Mouse (Mus musculus) lung, adult 18-20 months (tissue): ENCODE measurements around the gene Fam227a.

Experiments used
- DNase-seq, 2 experiments: peaks; one replicate each; pipeline ENCODE4 v3.0.0; 2022; ENCODE audit warnings: mixed read lengths in 2 of 2

Fam227a gene

DNA sequence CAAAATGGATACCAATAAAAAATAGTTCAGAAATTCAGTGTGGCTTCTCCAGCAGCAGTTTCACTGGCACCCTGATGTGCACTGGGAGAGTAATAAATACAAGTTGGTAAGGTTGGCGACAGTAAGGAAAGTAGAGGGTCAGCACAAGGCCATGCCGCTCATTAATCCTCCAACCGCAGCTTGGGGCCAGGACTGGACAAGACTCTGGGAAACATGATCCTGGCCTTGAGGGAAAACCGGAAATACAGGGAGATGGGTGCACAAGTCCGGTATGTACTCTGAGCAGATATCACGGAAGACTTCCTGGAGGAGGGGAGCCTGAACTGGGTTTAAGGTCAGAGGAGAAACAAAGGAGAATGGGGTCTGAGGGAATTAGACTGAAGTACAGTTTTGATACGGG, 43.3 kb downstream of the Fam227a start:
- no peak for DNase-seq

DNA sequence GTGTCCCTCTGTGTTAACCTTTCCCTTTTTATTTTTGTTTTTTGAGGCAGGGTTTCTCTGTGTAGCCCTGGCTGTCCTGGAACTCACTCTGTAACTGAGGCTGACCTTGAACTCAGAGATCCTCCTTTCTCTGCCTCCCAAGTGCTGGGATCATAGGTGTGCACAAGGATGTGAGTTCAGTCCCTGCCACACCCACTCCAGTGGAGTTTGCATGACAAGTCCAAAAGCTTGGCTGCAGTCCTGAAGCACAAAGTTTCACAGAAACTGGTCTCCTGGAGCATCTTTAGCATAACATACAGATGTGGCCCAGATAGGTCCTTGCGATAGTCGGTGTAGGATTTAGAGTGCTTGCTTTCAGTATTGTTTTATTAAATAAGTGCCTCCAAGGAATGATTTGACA, 49.5 kb downstream of the Fam227a start:
- no peak for DNase-seq

DNA sequence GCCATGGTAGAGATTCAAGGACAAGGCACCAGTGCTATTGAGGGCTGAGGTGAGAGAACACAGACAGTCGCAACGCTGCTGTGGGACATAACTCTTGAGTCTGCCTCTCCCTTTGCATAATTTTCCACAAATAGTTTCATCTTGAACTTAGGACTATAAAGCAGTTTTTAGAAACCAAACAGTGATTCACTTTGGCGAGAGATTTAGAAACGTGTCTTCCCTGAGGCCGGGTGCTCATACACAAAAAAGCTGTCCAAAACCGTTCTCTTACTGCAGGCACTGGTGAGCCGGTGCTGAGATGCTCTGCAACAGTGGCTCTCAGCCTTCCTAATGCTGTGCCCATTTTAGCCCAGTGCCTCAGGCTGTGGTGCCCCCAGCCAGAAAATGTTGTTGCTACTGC, 50.5 kb downstream of the Fam227a start:
- DNase-seq, result no peak

DNA sequence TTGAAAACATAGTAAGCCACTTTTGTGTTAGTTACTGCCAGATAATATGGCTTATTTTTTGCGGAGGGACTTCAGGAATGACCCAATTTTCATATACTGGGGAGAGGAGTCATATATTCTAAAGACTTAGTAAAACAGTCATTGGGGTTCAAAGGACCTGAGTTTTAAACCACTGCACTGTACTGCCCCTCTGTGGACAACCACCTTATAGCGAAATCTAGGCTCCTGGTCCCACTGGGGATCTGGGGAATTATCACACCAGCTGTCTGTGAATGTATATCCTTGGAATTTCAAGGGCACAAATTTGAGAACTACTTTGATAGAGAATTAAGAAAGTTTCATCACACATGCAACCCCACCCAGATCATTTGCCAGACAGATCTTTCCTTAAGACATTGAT, 51.0 kb downstream of the Fam227a start:
- no peak for DNase-seq

DNA sequence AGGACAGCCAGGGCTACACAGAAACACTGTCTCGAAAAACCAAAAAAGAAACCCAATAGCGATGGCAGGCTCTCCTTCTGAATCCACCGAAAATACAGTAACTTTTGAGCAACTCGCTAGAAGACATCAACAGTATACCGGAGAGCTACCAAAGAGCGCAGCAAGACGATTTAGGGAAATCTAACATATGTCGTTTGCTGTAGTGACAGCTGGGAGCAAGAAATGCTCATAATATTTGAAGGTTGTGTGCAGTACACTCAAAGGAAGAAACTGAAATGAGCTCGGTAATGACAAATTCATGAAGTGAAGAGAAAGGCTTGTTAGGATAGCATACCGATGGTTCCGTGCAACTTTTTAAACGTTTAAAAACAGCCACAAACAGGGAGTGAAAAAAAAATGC, 52.6 kb downstream of the Fam227a start:
- DNase-seq, result no peak

DNA sequence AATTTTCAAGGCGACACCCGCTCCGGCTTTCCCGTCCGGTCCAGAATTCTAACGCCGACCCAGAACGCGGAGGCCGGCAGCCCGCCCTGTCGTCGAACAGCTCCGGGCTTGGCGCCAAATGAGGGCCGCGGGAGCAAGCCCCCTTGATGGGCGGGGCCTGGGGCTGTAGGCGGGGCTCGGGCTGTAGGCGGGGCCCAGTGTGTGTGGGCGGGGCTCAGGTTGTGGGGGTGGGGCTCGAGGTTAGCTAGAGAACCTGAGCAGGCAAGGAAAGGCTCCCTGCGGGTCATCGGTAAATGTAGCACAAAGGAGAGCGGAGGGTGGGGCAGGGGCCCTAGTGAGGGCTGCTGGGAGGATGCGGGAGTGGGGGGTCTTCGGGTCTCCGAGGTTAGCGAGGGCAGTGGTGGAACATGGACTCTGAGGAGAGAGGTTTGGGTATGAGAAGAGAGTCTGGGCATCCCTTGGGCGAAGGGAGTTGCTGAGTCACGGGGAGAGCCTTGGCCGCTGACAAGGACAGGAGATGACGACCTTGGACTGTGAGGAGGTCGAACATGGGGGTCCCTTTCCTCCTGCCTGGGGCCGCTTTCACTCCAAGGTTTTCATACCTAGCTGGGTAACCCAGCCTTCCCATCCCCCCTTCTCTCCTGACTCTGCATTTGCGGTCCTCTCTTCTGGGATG, 53.6 kb downstream of the Fam227a start, which contains the start of gene Dmc1:
Dmc1 (minus strand) TSS at position 120 of the 676 bp plus-strand sequence.
- peak; percentile 13 to 26 for DNase-seq

DNA sequence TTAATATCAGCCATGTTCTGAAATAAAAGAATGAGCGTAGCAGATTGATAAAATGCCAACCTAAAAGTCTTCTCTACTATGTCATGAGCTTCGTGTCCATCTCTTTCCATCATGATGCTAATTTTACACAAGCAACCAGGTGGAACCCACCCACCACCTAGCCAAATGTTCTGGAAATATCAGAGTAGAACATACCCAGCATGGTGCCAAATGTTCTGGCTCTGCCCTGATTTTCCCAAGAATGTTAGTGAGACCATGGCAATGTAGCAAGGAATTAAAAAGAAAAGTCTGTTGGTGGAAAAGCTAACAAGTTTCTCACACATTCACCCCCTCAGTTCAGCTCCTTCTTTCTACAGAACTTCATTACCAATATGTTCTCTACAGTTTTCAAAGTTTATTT, 58.6 kb downstream of the Fam227a start:
- no peak for DNase-seq

DNA sequence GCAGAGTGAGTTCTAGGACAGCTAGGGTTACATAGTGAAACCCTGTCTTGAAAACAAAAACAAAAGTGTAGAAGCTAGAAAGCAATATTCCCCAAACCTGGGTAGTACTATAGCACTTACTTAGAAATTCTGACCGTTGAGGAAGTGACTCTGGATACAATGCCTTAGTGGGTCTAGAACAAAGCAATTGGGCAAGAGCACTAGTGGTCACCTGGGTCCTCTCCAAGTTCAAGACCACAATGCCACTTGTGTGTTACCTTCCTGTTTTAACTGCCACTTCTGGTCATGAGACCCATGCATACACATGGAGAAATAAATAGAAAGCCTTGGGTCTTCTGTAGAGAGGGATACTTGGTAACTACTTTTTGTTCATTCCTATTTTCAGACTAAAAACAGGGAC, 60.0 kb downstream of the Fam227a start:
- no peak for DNase-seq

DNA sequence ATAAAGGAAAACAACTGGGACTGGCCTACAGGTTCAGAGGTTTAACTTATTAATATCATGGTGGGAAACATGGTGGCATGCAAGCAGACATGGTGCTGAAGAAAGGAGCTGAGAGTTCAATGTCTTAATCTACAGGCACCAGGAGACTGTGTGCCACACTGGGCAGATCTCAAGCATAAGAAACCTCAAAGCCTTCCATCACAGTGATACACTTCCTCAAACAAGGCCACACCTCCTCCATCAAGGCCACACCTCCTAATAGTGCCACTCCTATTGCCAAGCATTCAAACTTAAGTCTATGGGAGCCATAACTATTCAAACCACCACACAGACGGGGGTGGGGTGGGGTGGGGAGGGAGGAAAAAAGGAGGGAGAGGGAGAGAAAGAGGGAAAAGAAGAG, 77.2 kb downstream of the Fam227a start:
- no peak for DNase-seq

DNA sequence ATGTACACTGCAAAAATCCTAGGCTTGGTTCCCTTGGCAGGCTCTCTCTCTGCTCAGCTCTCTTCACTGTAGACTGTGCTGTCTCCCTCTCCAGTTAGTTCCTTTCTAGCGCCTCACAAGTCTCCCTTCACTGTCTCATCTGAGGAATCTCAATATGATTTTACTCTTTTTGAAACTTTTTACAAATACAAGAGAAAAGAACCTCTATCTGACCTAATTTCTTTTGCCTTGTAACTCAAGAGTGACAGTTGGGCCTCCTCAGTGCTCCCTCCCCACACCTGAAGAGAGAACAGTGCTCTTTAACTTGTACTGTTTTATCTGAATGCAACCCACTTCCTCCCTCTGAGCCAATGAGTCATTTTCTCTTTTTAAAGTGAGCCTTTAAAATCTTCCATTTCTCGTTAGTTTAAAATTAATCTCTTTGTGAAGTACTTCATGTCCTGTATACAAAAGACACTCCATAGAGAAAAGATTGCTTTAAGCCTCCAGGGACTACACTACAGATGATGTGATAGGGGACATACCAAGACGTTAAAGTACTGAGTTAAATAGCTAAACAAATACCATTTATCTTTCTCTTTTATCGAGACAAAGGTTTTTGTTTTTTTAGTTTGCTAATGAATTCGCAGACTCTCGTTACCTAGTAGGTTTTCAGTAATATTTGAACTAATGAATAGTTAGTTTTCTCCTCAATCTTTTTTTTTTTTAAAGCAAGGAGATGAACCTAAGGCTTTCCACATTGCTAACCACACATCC, 80.9 kb downstream of the Fam227a start:
- DNase-seq, result no peak

DNA sequence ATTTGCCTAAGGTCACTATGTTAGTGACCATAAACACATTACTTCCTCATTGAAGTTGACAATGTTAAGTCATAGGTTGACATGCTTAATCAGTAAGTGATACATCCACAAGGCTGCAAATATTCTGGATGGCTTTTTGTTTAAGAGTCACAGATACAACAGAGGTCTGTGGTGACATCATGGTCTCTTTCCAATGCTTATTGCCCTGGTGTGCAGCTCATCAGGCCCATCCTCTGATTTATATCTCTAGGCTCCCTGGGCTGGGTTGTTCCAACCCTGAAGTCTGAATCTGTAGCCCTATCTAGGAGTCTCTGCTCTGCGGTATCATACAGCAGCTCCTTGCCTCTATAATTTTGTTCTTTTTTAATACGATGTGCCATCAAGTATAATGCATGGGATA, 81.8 kb downstream of the Fam227a start:
- DNase-seq, result no peak

DNA sequence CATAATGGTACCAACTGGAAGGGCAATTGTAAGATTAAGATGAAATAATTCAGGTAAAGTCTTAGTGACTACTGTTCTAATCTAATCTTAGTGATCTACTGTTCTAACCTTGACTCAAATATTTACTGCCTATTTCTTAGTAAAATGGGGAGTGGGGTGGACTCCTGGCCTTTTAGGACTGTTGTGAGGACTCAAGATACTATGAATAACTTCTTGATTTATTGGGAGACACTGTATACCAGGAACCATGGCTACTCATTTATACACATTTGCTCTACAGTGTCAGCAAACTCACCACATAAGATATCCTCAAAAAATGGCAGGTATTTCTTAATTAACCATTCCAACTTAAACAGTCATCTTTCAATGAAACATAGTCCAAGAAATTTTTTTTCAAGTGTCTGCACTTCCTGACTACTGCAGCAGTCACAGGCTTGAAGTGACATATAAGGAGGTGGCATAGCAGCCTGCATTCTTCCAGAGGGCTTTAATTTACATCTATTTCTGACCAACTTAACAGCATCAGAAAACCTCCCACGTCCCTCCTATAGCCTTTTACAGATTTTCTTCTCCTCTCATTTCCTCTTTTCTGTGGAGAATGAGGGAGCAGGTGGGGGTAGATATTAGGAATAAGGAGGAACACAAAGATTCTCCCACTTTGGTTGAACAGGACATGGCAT, 83.1 kb downstream of the Fam227a start:
- DNase-seq, result no peak

DNA sequence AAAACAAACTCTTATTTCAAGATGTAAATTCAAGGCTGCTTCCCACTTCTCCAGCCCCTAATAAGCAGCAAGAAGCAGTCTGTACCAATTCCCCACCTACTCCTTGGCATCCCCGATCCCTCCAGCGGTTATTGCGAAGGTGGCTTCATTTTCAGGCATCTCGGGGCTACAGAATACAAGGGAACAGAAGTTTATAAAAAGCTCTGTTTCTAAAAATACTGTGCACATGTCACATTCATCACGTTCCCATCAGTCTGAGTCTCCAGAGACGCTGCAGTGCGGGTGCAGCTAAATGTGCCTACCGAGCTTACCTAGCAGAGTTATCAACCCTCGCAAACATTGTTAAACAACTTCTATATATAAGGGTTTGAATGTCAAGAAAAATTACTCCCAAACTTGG, 96.3 kb downstream of the Fam227a start:
- DNase-seq, result no peak

DNA sequence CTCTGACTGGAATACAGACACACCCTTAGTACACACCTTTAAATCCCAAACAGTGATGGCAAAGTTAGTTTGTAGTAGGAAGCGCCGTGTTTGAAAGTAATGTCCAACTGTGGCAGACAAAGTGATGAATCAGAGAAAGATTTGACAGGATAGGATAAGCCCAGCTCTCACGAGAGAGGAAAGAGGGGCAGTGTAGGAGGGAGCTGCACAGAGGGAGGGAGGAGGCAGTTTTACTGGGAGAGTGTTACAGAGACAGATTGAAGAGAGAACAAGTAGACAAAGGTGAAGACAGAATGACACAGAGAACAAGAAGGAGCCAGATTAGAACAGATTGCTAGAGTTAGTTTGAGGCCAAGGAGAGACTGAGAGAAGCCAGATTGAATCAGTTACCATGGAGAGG, 99.1 kb downstream of the Fam227a start:
- DNase-seq, result no peak
